Comparison of ENCODE assay signal across 8 mouse cellular contexts in genomic region chr5:21672812-21673635, GRCm38 (mm10). TPM values are rescaled to one million over a fixed set of nuclear protein-coding genes. Genes with fewer than 3 reads are reported as not detected.
DNase-seq lines count a peak whose midpoint lies in the region; ATAC-seq and TF ChIP-seq lines count a peak whose summit lies in the region.

No protein-coding gene starts in this region.

- no peak for TF ChIP-seq EP300 in heart, postnatal 0 days (IDR thresholded peaks at IDR 0.05; ENCODE audit: low read depth)
- TF ChIP-seq EP300 in liver, postnatal 0 days (IDR thresholded peaks at IDR 0.05; ENCODE audit: low read depth): no peak

- TF ChIP-seq CTCF in heart, postnatal 0 days (IDR thresholded peaks at IDR 0.05; ENCODE audit: low read depth): no peak
- TF ChIP-seq CTCF in liver, postnatal 0 days (IDR thresholded peaks at IDR 0.05; ENCODE audit: low read depth): no peak

- no peak for DNase-seq in kidney, adult 11 months
- peak; percentile 51 for DNase-seq in T-cell, adult 2 months (ENCODE audit: low spot score)
- DNase-seq in heart, postnatal 0 days (ENCODE audit: low spot score): no peak
- peak; percentile 44 for DNase-seq in liver, postnatal 0 days
- DNase-seq in thymus, postnatal 14 days: peak; percentile 62
- no peak for DNase-seq in gastrocnemius, postnatal 25 days
- DNase-seq in cerebellum, adult 11-12 months: no peak

- H3K4me3 ChIP-seq in kidney, embryonic 14.5 days (ENCODE audit: low read length): peak overlapping the region; percentile 2; the same call in 1 of the 2 replicates
- H3K4me3 ChIP-seq in heart, postnatal 0 days (ENCODE audit: low read depth, low read length): peak overlapping the region; percentile 4; the same call in 1 of the 2 replicates
- H3K4me3 ChIP-seq in liver, postnatal 0 days (ENCODE audit: low read depth, low read length): peak overlapping the region; percentile 5; the same call in 1 of the 2 replicates

- peak overlapping the region; percentile 23 for H3K4me2 ChIP-seq in kidney, embryonic 14.5 days (replicated peaks; ENCODE audit: low read depth, low read length)
- peak overlapping the region; percentile 31; the same call in 1 of the 2 replicates for H3K4me2 ChIP-seq in heart, postnatal 0 days (ENCODE audit: low read depth, low read length)
- peak overlapping the region; percentile 54 for H3K4me2 ChIP-seq in liver, postnatal 0 days (ENCODE audit: low read depth, low read length)

- peak; percentile 59 for ATAC-seq in kidney, embryonic 14.5 days (ENCODE audit: low FRiP score, low TSS enrichment)
- ATAC-seq in heart, postnatal 0 days (ENCODE audit: insufficient read depth, low read depth): no peak
- ATAC-seq in liver, postnatal 0 days: peak; percentile 91

- no peaks in the 10 kb centered on the region for H3K36me3 ChIP-seq in kidney, embryonic 14.5 days (ENCODE audit: control insufficient read depth, insufficient read depth, low read length)
- H3K36me3 ChIP-seq in heart, postnatal 0 days (replicated peaks; ENCODE audit: control insufficient read depth, insufficient read depth, low read length): peaks cover 13% of the 10 kb centered on the region
- no peaks in the 10 kb centered on the region for H3K36me3 ChIP-seq in liver, postnatal 0 days (replicated peaks; ENCODE audit: insufficient read depth, low read length)

- 37% methylated on average over 23 of the region's 23 CpGs for WGBS in kidney, embryonic 14.5 days
- whole genome bisulfite sequencing in heart, postnatal 0 days: 55% methylated on average over 23 of the region's 23 CpGs
- WGBS in liver, postnatal 0 days (ENCODE audit: insufficient replicate concordance): 43% methylated on average over 23 of the region's 23 CpGs

- peak overlapping the region; percentile 65; the same call in 1 of the 2 replicates for H3K27ac ChIP-seq in kidney, embryonic 14.5 days (ENCODE audit: low read depth, low read length)
- H3K27ac ChIP-seq in heart, postnatal 0 days (ENCODE audit: low read depth): no peak overlapping the region
- H3K27ac ChIP-seq in liver, postnatal 0 days (ENCODE audit: low read depth): peak overlapping the region; percentile 66

- peaks cover 13% of the 10 kb centered on the region for H3K4me1 ChIP-seq in kidney, embryonic 14.5 days (ENCODE audit: control insufficient read depth, insufficient read depth, low read length)
- no peaks in the 10 kb centered on the region for H3K4me1 ChIP-seq in heart, postnatal 0 days (ENCODE audit: control insufficient read depth, insufficient read depth)
- H3K4me1 ChIP-seq in liver, postnatal 0 days (ENCODE audit: insufficient read depth): no peaks in the 10 kb centered on the region; the same call in 1 of the 2 replicates

- H3K27me3 ChIP-seq in kidney, embryonic 14.5 days (ENCODE audit: control insufficient read depth, insufficient read depth, low read length): no peaks in the 10 kb centered on the region
- no peaks in the 10 kb centered on the region for H3K27me3 ChIP-seq in heart, postnatal 0 days (ENCODE audit: control insufficient read depth, insufficient read depth, low read length)
- H3K27me3 ChIP-seq in liver, postnatal 0 days (ENCODE audit: insufficient read depth, low read length): no peaks in the 10 kb centered on the region

- no peaks in the 10 kb centered on the region for H3K9me3 ChIP-seq in kidney, embryonic 14.5 days (ENCODE audit: control insufficient read depth, low read length)
- no peaks in the 10 kb centered on the region for H3K9me3 ChIP-seq in heart, postnatal 0 days (replicated peaks; ENCODE audit: control insufficient read depth, low read length)
- H3K9me3 ChIP-seq in liver, postnatal 0 days (ENCODE audit: low read length): no peaks in the 10 kb centered on the region

- H3K9ac ChIP-seq in kidney, embryonic 14.5 days (ENCODE audit: low read depth, low read length): no peak overlapping the region
- no peak overlapping the region for H3K9ac ChIP-seq in heart, postnatal 0 days (replicated peaks; ENCODE audit: low read depth, low read length)
- peak overlapping the region; percentile 14; the same call in 1 of the 2 replicates for H3K9ac ChIP-seq in liver, postnatal 0 days (replicated peaks)

RNA-seq across cellular contexts. Expression of gene Armc10, which starts 27.4 kb away (rescaled TPM):
- polyA plus RNA-seq in kidney, embryonic 14.5 days (2014; fragmentation: Nextera tagmentation; extraction: Ambion mirVana): 67.0 and 77.1 TPM in 2 replicates
- 24.1 and 33.0 TPM in 2 replicates for total RNA-seq in heart, postnatal 0 days (2014; rRNA removed; ENCODE audit: low replicate concordance)
- 12.2 and 13.3 TPM in 2 replicates for polyA plus RNA-seq in heart, postnatal 0 days (2015; fragmentation: Nextera tagmentation; extraction: Ambion mirVana)
- 7.4 TPM in 2 replicates for polyA plus RNA-seq in liver, postnatal 0 days (2015; fragmentation: Nextera tagmentation; extraction: Ambion mirVana)
- total RNA-seq in gastrocnemius, postnatal 25 days (2021): 1 to 10 TPM; 3.7 to 4.1 TPM

RNA-seq across cellular contexts. Expression of gene Fbxl13, which starts 27.6 kb away (rescaled TPM):
- polyA plus RNA-seq in kidney, embryonic 14.5 days (2014; fragmentation: Nextera tagmentation; extraction: Ambion mirVana): 0.43 TPM in 2 replicates
- total RNA-seq in heart, postnatal 0 days (2014; rRNA removed; ENCODE audit: low replicate concordance): not detected in 2 replicates
- polyA plus RNA-seq in heart, postnatal 0 days (2015; fragmentation: Nextera tagmentation; extraction: Ambion mirVana): 0.15 and 0.26 TPM in 2 replicates
- 0.05 and 0.09 TPM in 2 replicates for polyA plus RNA-seq in liver, postnatal 0 days (2015; fragmentation: Nextera tagmentation; extraction: Ambion mirVana)
- total RNA-seq in gastrocnemius, postnatal 25 days (2021): under 1 TPM; 0.13 to 0.18 TPM

RNA-seq across cellular contexts. Expression of gene Napepld, which starts 28.2 kb away (rescaled TPM):
- polyA plus RNA-seq in kidney, embryonic 14.5 days (2014; fragmentation: Nextera tagmentation; extraction: Ambion mirVana): 7.2 and 8.2 TPM in 2 replicates
- 9.9 and 11.3 TPM in 2 replicates for total RNA-seq in heart, postnatal 0 days (2014; rRNA removed; ENCODE audit: low replicate concordance)
- 2.7 and 3.1 TPM in 2 replicates for polyA plus RNA-seq in heart, postnatal 0 days (2015; fragmentation: Nextera tagmentation; extraction: Ambion mirVana)
- 0.53 and 0.70 TPM in 2 replicates for polyA plus RNA-seq in liver, postnatal 0 days (2015; fragmentation: Nextera tagmentation; extraction: Ambion mirVana)
- 10 to 100 TPM in 1 of 2 experiments, 1 to 10 TPM in 1; 7.7 to 10.9 TPM for total RNA-seq in gastrocnemius, postnatal 25 days (2021)

Comparison
In these comparisons a context has a peak if more than half of its experiments do, and no peak if none do; other contexts are left out.
1. DNase-seq: peak in T-cell, adult 2 months (single experiment), liver, postnatal 0 days (single experiment) and thymus, postnatal 14 days (single experiment); none in kidney, adult 11 months (single experiment), heart, postnatal 0 days (single experiment), gastrocnemius, postnatal 25 days (single experiment) and cerebellum, adult 11-12 months (single experiment).
2. Peak in every context shown above with its lines, with median percentiles within 50 percentile points of each other: H3K4me2 ChIP-seq and H3K4me3 ChIP-seq.